ENCODE assay signal across 14 mouse cellular contexts in genomic region chr2:31081349-31081748, GRCm38 (mm10).
DNase-seq lines count a peak whose midpoint lies in the region; ATAC-seq and TF ChIP-seq lines count a peak whose summit lies in the region.
"Had no signal": no experiment of that assay in that cellular context is flagged by ENCODE, and none has a peak within 500 bp of the region (broad histone marks: within the 10 kb centered on the region; RNA-seq: fewer than 3 reads in every experiment).

No protein-coding gene starts in this region.

- no peak for TF ChIP-seq CTCF in thymus, adult 2 months (IDR thresholded peaks at IDR 0.05; ENCODE audit: borderline replicate concordance, control insufficient read depth, extremely low read depth, insufficient read depth, low read length, poor library complexity)

- no peak for TF ChIP-seq POLR2A in thymus, adult 2 months (IDR thresholded peaks at IDR 0.05; ENCODE audit: control insufficient read depth, extremely low read depth, insufficient read depth, low read length, poor library complexity)

- H3K9me3 ChIP-seq in embryonic facial prominence, embryonic 13.5 days = no peaks in the 10 kb centered on the region
- H3K9me3 ChIP-seq in embryonic facial prominence, embryonic 10.5 days = peaks cover 7% of the 10 kb centered on the region; the same call in 1 of the 2 replicates
- peaks cover 4% of the 10 kb centered on the region; the same call in 1 of the 2 replicates for H3K9me3 ChIP-seq in liver, embryonic 12.5 days (replicated peaks)
- H3K9me3 ChIP-seq in midbrain, embryonic 14.5 days (ENCODE audit: control insufficient read depth, low read length) = no peaks in the 10 kb centered on the region
- H3K9me3 ChIP-seq in forebrain, embryonic 14.5 days (replicated peaks; ENCODE audit: control insufficient read depth, low read length) = no peaks in the 10 kb centered on the region
- H3K9me3 ChIP-seq: embryonic facial prominence, embryonic 12.5 days; limb, embryonic 10.5 days; neural tube, embryonic 15.5 days had no signal

- no peaks in the 10 kb centered on the region for H3K27me3 ChIP-seq in embryonic facial prominence, embryonic 13.5 days
- no peaks in the 10 kb centered on the region for H3K27me3 ChIP-seq in embryonic facial prominence, embryonic 10.5 days (replicated peaks; ENCODE audit: low read depth, poor library complexity, severe bottlenecking)
- H3K27me3 ChIP-seq in thymus, adult 2 months (ENCODE audit: control insufficient read depth, insufficient read depth, low read length) = no peaks in the 10 kb centered on the region
- H3K27me3 ChIP-seq in liver, embryonic 12.5 days (replicated peaks) = no peaks in the 10 kb centered on the region
- H3K27me3 ChIP-seq in midbrain, embryonic 14.5 days (ENCODE audit: control insufficient read depth, insufficient read depth, low read length) = no peaks in the 10 kb centered on the region
- H3K27me3 ChIP-seq in forebrain, embryonic 14.5 days (replicated peaks; ENCODE audit: control insufficient read depth, insufficient read depth, low read length) = no peaks in the 10 kb centered on the region
- H3K27me3 ChIP-seq: embryonic facial prominence, embryonic 12.5 days; neural tube, embryonic 15.5 days had no signal

- no peak overlapping the region for H3K4me3 ChIP-seq in embryonic facial prominence, embryonic 13.5 days
- H3K4me3 ChIP-seq in embryonic facial prominence, embryonic 10.5 days = no peak overlapping the region
- no peak overlapping the region for H3K4me3 ChIP-seq in thymus, adult 2 months (ENCODE audit: control insufficient read depth, insufficient read depth, low read length)
- H3K4me3 ChIP-seq in liver, embryonic 12.5 days = no peak overlapping the region
- no peak overlapping the region for H3K4me3 ChIP-seq in midbrain, embryonic 14.5 days (replicated peaks; ENCODE audit: low read depth, low read length)
- H3K4me3 ChIP-seq in forebrain, embryonic 14.5 days (ENCODE audit: low read depth, low read length) = no peak overlapping the region
- H3K4me3 ChIP-seq: embryonic facial prominence, embryonic 12.5 days; limb, embryonic 10.5 days; neural tube, embryonic 15.5 days had no signal

- WGBS in embryonic facial prominence, embryonic 13.5 days = 77% methylated on average over 4 of the region's 4 CpGs
- 66% methylated on average over 4 of the region's 4 CpGs for WGBS in embryonic facial prominence, embryonic 10.5 days
- WGBS in thymus, adult 2 months = 8% methylated on average over 4 of the region's 4 CpGs
- 6% methylated on average over 4 of the region's 4 CpGs for WGBS in liver, embryonic 12.5 days (ENCODE audit: insufficient replicate concordance)
- 76% methylated on average over 4 of the region's 4 CpGs for WGBS in midbrain, embryonic 14.5 days
- 82% methylated on average over 4 of the region's 4 CpGs for WGBS in forebrain, embryonic 14.5 days

- ATAC-seq in embryonic facial prominence, embryonic 13.5 days (ENCODE audit: insufficient number of reproducible peaks, insufficient read depth, low FRiP score, low TSS enrichment, low read depth) = no peak
- peak; percentile 32; the same call in 1 of the 2 replicates for ATAC-seq in liver, embryonic 12.5 days
- ATAC-seq in midbrain, embryonic 14.5 days (ENCODE audit: low FRiP score, low TSS enrichment) = no peak
- ATAC-seq in forebrain, embryonic 14.5 days = no peak

- H3K27ac ChIP-seq in embryonic facial prominence, embryonic 13.5 days = peak overlapping the region; percentile 58
- H3K27ac ChIP-seq in embryonic facial prominence, embryonic 10.5 days (replicated peaks) = no peak overlapping the region
- H3K27ac ChIP-seq in thymus, adult 2 months (ENCODE audit: control insufficient read depth, insufficient read depth, low read length) = peak overlapping the region; percentile 25; the same call in 1 of the 2 replicates
- peak overlapping the region; percentile 59 for H3K27ac ChIP-seq in liver, embryonic 12.5 days
- no peak overlapping the region for H3K27ac ChIP-seq in midbrain, embryonic 14.5 days (replicated peaks; ENCODE audit: low read depth, low read length)
- H3K27ac ChIP-seq in forebrain, embryonic 14.5 days (ENCODE audit: low read depth, low read length) = no peak overlapping the region
- H3K27ac ChIP-seq: embryonic facial prominence, embryonic 12.5 days; limb, embryonic 10.5 days; neural tube, embryonic 15.5 days had no signal

- H3K36me3 ChIP-seq in embryonic facial prominence, embryonic 13.5 days = peaks cover 44% of the 10 kb centered on the region
- peaks cover 47% of the 10 kb centered on the region for H3K36me3 ChIP-seq in embryonic facial prominence, embryonic 10.5 days (replicated peaks)
- peaks cover 42% of the 10 kb centered on the region for H3K36me3 ChIP-seq in thymus, adult 2 months (ENCODE audit: control insufficient read depth, insufficient read depth, low read length)
- peaks cover 21% of the 10 kb centered on the region for H3K36me3 ChIP-seq in liver, embryonic 12.5 days
- H3K36me3 ChIP-seq in midbrain, embryonic 14.5 days (ENCODE audit: control insufficient read depth, insufficient read depth, low read length) = 0 out of 2 replicates have a peak, but pooled peaks cover 3% of the 10 kb centered on the region
- H3K36me3 ChIP-seq in forebrain, embryonic 14.5 days (ENCODE audit: control insufficient read depth, insufficient read depth, low read length) = peaks cover 11% of the 10 kb centered on the region; the same call in 1 of the 2 replicates

- no peak overlapping the region for H3K9ac ChIP-seq in embryonic facial prominence, embryonic 13.5 days
- H3K9ac ChIP-seq in liver, embryonic 12.5 days = no peak overlapping the region
- no peak overlapping the region for H3K9ac ChIP-seq in midbrain, embryonic 14.5 days (replicated peaks; ENCODE audit: low read length)
- H3K9ac ChIP-seq in forebrain, embryonic 14.5 days (ENCODE audit: low read length) = no peak overlapping the region
- H3K9ac ChIP-seq: embryonic facial prominence, embryonic 12.5 days; neural tube, embryonic 15.5 days had no signal

- no peak for DNase-seq in embryonic facial prominence, embryonic 10.5 days (ENCODE audit: low spot score)
- DNase-seq in thymus, adult 2 months = no peak
- no peak for DNase-seq in thymus, postnatal 10 days (ENCODE audit: low spot score in 2 of 2)
- peak; percentile 58 for DNase-seq in testis, postnatal 14 days (ENCODE audit: low spot score)
- no peak for DNase-seq in midbrain, embryonic 14.5 days
- DNase-seq in forebrain, embryonic 14.5 days (ENCODE audit: low spot score) = no peak
- DNase-seq: kidney, postnatal 25 days; lung, postnatal 4 days; spleen, adult 18-20 months had no signal

- H3K4me2 ChIP-seq in embryonic facial prominence, embryonic 13.5 days = no peak overlapping the region
- H3K4me2 ChIP-seq in liver, embryonic 12.5 days = no peak overlapping the region
- no peak overlapping the region for H3K4me2 ChIP-seq in midbrain, embryonic 14.5 days (ENCODE audit: low read length)
- H3K4me2 ChIP-seq in forebrain, embryonic 14.5 days (ENCODE audit: low read length) = no peak overlapping the region
- H3K4me2 ChIP-seq: embryonic facial prominence, embryonic 12.5 days; neural tube, embryonic 15.5 days had no signal

- H3K4me1 ChIP-seq in embryonic facial prominence, embryonic 13.5 days = peaks cover 18% of the 10 kb centered on the region
- H3K4me1 ChIP-seq in embryonic facial prominence, embryonic 10.5 days = peaks cover 13% of the 10 kb centered on the region
- peaks cover 18% of the 10 kb centered on the region for H3K4me1 ChIP-seq in thymus, adult 2 months (replicated peaks; ENCODE audit: control insufficient read depth, insufficient read depth, low read length)
- peaks cover 35% of the 10 kb centered on the region for H3K4me1 ChIP-seq in liver, embryonic 12.5 days
- no peaks in the 10 kb centered on the region for H3K4me1 ChIP-seq in midbrain, embryonic 14.5 days (ENCODE audit: control insufficient read depth, insufficient read depth, low read length)
- H3K4me1 ChIP-seq in forebrain, embryonic 14.5 days (ENCODE audit: control insufficient read depth, insufficient read depth, low read length) = no peaks in the 10 kb centered on the region
- H3K4me1 ChIP-seq: embryonic facial prominence, embryonic 12.5 days; neural tube, embryonic 15.5 days had no signal

Comparison
In these comparisons a context has a peak if more than half of its experiments do, and no peak if none do; other contexts are left out.
1. H3K27ac ChIP-seq: peak in embryonic facial prominence, embryonic 13.5 days (single experiment), thymus, adult 2 months (single experiment) and liver, embryonic 12.5 days (single experiment); none in embryonic facial prominence, embryonic 10.5 days (single experiment), midbrain, embryonic 14.5 days (single experiment) and forebrain, embryonic 14.5 days (single experiment).